Mouse (Mus musculus) layer of hippocampus, adult 18-20 months (tissue): ENCODE results near the gene Lmna. TPM values are rescaled to one million over a fixed set of nuclear protein-coding genes. Genes with fewer than 3 reads are reported as not detected.
A peak's percentile ranks its signal among the peaks of the same experiment; 100 is the strongest.

ENCODE experiments used
- DNase-seq, 2 experiments: peaks; one replicate each; pipeline ENCODE4 v3.0.0; 2022; ENCODE audit warnings: low spot score in 2 of 2
- total RNA-seq, 2 experiments: library from RNA; stranded (reverse); gene quantifications; 2 replicates each; pipeline ENCODE4 v1.2.3; 2021

The Lmna gene
- total RNA-seq, 2 experiments from 2014 or later = 36.5 to 40.2 TPM

DNA sequence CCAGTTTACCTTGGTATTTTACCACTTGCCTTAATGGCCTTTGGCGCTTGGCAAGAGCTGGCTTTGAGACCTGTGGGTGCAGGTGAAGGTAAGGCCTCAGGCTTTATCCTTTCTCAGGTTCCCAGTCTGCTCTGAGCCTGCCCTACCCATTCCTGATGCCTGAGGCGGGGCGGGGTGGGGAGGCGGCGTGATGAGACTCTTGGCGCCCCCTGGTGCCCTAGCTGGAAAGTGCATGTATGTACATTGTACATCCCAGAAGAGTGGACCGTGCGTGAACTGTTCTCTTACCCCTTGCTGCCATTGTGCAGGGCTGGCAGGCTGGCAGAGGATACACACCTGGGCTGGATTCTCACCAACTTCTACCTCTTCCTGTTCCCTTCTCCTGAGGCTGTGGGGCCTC is 32.0 kb downstream of the Lmna start:
- DNase-seq = peak; percentile 56 to 87

DNA sequence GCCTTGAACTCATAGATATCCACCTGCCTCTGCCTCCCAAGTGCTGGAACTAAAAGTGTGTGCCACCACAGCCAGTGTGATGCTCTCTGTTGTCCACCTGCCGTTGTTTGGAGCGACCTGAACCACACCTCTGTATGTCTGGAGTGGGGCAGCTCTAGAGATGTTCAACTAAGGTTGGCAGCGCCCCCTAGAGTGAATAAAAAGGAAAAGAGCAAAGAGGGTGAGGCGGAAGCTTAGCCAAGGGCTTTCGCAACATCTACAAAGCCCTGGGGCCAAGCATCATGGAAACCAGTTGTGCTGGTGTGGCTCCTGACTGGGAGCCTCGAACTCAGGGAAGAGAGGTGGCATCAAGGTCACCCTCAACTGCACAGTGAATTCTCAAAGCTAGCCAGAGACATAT is 33.4 kb downstream of the Lmna start:
- no peak for DNase-seq

DNA sequence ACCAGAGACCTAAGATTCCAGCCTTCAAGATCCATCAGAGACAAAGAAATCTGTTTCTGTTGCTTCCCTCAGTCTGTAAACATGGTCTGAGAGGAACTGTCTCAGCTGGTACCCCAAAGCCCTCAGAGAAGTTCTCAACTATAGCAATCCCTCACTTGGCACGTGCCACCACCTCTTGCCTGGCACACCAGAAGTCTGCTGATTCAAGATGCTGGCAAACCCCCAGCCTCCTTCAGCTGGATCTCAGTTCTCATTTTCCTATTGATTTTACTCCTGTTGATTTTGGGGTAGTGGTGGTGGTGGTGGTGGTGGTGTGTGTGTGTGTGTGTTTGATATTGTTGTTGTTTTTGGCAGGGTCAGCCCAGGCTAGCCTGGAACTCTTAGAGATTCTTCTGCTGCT is 36.2 kb downstream of the Lmna start:
- DNase-seq = no peak

DNA sequence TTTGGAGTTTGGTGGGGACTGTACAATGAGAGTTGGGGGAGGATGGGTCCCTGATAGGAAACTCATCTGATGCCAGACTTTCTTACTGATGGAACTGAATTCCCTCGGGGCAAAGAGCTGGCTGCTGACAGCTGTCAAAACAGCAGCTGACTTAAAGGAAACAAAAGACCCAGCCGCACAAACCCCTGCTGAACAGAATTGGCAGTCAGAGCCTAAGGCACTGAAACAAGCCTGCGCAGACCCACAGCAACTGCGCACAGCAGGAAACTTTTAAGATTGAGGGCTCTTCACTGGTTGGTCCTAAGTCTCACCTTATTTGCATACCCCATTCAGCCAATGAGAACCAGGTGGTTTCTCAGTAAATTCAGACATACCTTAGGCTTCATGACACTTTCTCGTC is 36.7 kb downstream of the Lmna start:
- DNase-seq = no peak

DNA sequence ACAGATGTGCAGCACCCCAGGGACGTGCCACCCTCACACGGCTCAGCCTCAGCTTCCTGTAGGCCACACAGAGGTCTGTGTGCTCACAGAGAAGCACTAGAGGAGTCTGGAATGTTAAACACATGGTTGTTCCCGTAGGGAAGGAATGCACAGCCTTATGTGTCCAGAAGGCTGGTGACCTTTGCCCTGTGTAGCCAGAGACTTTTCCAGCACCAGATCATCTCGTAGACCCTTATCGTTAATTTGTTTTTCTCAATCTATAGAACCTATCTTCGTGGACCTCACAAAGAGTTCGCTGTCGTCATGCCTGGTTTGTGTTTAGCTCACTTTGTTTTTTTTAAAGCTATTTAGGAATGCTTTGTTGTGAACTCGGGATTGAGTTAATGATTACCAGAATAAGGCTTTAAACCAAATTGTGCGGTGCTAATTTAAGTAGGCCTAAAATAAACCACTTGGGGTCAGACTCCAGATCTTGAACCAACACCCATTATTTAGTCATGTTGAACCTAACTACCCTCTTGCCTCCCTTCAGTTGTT is 38.7 kb downstream of the Lmna start:
- DNase-seq = no peak

DNA sequence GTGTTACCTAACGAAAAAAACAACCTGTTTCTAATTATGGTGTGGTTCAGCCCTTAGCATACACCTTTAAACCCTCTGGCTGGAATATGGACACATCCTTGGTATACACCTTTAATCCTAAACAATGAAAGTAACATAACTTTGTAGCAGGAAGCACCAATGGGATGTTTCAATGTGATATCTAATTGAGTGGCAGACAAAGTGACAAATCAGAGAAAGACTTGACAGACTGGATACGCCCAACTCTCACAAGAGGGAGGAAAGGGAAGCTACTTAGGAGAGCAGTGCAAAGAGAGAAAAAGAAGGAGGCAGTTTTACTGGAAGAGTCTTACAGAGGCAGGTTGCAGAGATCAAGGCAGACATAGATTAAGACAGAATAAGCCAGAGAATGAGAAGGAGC is 40.3 kb downstream of the Lmna start:
- DNase-seq = no peak

DNA sequence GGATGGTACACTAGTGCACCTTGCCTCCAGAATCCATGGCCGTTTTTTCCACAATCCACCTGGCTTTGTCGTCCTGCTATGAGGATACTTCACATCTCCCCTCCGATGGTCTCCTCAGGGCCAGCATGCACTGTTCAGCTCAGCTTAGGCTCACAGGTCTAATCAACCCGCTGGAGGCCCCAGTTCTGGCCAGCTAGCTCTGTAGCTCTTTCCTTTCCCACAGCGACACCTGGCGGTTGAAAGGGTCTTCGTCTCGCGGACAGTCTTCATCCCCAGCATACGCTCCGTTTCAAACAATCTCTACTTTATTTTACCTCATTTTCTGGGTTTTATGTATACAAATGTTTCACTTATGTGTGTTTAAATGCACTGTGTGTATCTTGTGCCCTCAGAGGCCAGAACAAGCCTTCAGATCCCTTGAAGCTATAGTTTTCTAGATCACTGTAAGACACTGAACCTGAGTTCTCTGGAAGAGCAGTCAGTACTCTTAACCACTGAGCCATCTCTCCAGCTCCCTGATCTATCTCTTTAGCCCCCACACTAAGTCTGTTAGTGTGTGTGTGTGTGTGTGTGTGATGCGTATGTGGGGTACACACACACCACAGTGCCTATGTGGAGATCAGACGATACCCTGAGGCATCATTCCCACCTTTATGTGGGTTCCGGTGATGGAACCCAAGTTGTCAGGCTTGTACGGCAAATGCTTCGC is 42.5 kb downstream of the Lmna start:
- peak; percentile 82 to 93 for DNase-seq

DNA sequence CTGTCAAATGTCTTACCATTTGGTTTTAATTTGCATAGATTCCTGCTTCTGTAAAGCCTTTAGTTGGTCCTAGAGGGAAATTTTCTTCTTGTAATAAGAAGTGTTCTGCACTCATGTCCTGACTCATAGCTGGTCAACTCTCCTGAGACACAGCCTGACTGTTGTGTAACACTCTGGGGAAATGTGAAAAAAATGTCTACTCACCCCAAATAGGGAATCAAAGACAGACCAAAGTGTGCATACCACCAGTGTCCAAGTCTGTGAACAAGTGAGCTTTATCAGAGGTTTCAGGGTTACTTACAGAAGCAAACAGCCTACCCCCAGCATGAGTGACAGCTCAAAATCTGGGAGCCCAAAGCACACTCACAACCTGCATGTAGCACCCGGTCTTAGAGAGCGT is 44.6 kb downstream of the Lmna start:
- no peak for DNase-seq

DNA sequence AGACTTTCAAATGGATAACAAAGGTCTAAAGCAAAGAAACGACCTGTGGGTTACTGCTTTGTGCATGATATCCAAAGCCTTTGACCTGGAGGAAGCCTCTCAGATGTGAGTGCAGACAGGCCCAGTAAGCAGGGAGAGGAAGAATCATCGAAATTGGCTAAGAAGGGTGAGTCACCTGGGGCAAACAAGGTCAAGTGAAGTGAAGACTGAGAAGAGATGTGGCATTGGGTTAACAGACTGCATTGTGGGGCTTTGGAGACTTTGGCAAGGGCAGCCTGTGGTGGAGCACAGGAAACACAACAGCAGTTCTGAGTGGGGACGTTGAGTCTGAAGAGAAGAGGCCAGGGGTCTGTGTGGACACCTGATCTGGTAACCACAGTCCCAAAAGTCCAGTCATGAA is 45.3 kb downstream of the Lmna start:
- no peak for DNase-seq

DNA sequence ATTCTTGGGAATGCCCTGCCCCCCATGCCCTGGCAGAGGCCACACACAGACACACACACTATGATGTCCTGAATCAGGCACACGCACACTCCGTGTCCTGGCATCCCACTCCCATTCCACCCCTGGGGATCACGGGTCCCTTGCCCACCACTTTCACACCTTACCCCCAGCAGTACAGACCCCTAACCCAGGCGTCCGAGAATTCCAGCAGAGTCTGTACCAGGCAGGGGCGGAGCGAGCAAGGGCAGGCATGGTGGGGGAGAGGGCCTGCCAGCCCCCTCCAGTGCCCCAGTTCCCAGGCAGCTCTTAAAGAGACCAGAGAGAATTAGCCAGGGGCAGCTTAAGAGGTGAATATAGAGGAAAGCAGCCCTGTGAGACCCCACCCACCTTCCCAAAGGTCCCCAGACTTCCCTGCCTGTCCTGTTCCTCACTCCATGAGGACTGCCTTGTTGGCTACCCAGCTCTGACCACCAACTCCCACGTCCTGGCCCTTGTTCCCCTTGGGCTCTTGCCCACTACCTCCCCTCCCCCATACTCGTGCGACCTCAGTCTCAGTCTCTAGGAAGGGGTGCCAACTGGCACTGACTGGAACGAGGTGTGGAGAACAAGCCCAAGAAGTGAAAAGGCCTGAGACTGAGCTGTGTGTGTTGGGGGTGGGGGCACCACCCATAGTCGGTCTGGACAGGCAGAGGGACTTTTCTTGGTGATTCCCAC is 48.6 kb downstream of the Lmna start, which contains the start of gene Sema4a:
Gene Sema4a, minus strand, starts transcription at position 200 of the 714 bp plus-strand sequence.
- no peak for DNase-seq

DNA sequence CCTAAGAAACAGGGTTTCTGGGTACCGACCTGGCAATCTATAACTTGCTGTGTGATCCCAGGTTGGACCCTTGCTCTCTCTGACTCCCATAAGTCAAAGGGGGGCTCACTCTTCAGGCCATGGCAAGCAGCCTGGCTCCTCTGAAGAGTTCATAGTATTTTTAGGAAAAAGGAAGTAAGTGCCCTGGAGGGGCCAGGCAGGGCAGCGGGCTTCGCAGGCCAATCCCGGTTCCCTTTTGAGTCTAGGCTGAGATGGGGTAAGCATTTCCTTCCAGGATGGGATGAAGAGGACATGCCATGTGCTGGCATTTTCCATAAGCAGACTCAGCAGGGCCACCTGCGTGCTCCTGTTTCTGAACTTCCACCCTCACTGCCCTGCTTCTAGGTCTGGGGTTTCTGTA is 49.7 kb downstream of the Lmna start:
- no peak for DNase-seq

DNA sequence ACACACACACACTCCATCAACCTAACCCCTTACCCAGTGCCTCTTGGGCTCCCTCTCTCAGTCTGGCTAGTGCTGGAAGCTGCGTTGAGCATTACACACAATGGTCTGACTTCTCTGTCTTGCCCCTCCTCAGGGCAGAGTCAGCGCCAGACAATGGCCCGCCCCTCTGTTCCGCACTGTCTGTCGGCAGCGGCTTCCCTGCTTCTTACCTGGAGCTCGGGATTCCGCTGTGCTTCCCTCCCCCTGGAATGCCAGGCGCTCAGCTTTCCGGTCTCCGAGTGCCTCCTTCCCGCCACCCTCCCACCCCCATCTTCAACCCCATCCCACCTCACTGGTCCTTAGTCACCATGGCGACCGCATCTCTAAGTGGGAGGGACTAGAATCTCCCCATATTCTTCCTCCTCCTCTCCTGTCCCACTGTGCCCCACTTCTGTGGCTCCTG is 51.0 kb downstream of the Lmna start:
- DNase-seq = peak in 1 of 2 experiments; percentile 35

DNA sequence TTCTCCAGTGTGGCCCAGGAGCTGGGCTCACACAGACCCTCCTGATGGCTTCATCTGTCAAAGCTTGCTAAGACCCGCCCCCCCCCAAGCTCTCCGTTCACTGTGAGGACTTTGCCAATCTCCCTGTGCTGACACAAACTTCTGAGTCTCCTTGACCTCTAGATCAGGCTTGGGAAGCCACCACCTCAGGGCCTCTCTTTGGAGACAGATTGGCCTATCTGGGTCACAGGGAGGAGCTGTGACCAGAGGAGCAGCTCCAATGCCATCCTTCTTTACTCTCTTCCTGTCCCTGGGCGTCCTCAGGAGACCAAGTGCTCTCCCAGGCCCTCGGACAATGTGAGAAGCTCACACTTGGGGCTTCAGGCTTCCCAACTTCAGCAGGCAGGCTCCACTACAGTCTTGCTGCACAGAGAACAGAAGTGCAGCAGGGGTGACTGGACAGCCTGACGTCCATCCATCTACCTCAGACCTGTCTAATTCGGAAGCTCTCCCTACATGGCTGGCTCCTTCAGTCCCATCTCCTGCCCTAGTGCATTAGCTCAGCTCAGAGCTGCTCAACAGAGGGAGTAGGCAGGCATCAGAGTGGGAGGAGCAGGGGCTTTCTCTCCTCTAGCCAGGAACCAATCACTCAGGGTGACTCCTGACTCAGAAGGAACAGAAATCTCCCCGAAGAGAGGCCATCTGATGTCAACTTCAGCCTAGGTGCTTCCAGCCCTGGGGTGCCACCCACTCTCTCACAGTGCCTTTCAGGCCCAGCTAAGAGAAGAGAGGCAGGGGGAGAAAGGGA is 52.8 kb downstream of the Lmna start:
- DNase-seq = no peak

DNA sequence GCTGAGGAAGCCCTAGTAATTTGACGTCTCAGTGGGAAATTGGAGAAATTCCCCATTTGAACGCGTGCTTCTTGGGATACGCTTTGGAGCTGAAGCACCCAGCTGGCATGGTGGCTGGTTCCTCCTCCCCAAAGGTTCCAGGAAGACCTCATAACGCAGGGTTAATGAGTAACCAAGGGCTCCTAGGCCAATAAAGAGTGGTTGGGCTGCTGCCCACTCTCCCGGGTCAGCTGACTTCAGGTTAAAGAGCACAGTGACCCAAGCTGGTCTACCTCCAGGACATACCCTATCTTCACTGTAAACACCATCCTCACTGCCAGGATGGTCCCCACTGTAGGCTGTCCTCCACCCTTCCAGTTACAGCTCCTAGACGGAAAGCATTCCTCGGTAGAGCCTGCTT is 53.4 kb downstream of the Lmna start:
- DNase-seq = no peak

DNA sequence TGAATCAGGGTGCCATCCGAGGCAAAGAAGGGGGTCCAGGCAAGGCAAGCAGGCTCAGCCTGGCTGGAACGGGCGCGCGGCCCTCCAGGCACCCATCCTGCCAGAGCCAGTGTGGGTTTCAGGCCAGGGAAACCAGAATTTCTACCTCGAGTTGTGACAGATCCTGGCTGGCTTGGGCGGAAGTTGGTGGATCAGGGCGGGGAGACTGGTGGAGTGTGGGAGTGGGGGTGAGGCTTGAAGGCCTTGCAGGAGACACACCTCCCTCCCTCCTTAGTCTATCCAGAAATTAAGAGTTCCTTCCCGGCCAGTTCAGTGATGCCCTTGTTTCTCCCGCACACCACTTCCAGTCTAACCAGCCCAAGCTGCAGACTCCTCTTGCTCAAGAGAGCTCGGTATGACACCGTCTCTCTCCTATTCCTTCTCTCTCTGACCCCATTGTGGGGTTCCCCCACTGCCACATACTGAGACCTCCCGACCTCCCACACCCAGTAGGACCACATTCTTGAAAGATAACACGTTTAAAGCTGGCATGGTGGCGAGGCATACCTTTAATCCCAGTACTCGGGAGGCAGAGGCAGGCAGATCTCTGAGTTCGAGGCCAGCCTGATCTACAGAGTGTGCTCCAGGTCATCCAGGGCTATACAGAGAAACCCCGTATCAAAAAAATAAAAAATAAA is 54.0 kb downstream of the Lmna start:
- no peak for DNase-seq

DNA sequence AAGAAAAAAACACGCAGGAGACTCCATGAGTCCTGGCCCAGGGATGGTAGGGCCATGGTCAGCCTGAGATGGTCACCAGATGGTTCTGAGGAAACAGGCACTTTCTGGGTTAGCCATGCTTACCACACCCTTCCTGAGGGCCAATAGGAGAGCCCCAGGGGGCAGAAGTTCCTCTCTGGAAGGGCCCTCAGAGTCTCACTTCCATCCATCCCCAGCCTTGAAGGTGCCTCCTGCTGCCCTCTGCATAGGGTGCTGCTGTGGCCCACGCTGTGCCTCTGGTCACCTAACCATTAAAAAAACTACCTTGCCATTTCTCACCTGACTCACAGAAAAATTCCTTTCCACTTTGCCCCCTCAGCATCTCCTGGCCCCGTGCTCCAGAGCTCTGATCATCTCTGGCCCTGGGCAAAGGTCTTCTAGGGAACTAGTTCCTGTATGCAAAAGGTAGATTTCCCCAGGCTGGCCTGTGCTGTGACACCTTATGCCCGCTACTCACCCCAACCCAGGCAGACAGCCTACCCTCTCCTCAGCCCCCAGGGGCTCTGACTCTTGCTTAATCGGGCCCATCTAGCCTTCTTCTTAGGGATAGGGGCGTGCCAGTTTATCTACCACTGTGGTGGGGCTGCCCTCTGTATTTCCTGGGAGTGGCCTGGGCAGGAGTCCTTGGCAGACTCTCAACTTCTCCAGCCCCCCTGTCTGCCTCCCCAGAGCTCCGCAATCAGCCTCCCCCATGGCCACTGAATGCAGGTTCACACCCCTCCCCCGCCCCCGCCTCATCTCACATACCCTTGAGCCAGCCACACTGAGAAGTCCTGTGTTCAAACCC is 54.8 kb downstream of the Lmna start:
- no peak for DNase-seq

DNA sequence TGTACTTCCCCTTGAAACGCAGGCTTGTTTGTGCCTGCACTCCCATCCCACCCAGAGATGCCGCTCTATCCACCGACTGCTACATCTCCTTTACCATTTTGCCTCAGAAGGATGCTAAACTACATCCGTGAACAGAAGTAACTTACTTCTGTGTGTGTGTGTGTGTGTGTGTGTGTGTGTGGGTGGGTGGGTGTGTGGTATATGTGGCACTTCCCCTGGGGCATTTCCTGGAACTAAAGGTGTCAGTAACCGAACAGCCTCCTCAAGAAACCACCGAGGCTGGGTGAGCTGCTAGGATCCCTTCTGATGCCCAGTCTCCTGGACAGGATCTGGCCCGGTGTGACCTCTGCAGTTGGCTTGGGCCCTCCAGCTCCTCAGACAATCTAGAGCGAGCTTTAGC is 55.8 kb downstream of the Lmna start:
- DNase-seq = no peak

DNA sequence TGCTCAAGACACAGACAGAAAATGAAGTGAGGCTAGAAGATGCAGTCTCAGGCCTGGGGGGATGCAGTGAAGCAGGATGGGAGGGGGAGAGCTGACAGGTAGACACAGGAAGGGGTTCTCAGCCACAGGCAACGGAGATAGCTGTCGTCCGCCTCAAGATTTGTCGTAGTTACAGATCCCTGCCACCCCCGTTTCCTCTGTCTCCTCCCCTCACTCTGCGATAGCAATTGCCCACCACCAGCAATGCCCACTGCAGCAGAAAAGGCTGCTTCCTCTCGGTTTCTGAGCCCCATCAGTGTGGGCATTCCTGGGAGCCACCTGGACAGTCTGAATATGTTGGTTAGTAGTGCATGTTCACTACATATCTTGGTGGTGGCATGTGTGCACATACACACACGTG is 56.4 kb downstream of the Lmna start:
- DNase-seq = no peak

DNA sequence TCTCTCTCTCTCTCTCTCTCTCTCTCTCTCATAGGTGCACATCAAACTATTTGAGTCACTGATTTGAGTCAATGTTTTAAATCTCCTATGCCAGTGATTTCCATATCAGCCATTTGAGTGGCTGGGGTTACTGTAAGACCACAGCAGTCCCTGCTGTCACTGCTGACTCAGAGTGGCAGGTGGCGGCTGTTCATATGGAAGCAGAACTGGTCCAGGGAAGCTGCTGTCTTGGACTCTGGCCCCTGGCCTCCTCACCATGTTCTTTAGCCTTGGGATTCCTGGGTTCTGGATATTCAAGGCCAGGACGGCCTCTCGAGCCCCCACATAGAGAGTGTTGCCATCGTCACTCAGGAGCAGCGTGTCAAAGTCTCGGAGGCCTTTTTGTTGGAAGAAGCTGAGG is 57.0 kb downstream of the Lmna start:
- no peak for DNase-seq

DNA sequence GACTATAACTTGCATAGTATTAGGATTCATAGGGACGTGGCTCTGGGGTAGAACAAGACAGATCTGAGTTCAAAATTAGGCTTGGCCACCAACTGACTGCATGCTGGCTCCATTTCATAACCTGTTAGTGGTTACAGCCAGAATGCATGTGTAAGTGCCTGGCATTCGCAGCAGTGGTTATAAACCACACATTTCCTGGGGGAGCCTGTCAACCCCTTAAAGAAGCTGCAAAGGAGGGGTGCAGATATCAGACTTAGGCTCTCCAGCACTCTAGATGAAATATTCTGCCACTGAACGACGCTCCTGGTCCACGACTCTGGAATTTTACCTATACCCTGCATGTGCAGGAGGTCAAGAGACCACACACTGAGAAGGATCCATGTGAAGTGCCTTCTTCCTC is 57.5 kb downstream of the Lmna start:
- no peak for DNase-seq
